ENCODE assay signal across 9 mouse cellular contexts in genomic region chr19:57745579-57745978, GRCm38 (mm10).
DNase-seq lines count a peak whose midpoint lies in the region; ATAC-seq and TF ChIP-seq lines count a peak whose summit lies in the region.
"Had no signal": no experiment of that assay in that cellular context is flagged by ENCODE, and none has a peak within 500 bp of the region (broad histone marks: within the 10 kb centered on the region; RNA-seq: fewer than 3 reads in every experiment).

No protein-coding gene starts in this region.

- no peaks in the 10 kb centered on the region for H3K27me3 ChIP-seq in thymus, adult 2 months (ENCODE audit: control insufficient read depth, insufficient read depth, low read length)
- H3K27me3 ChIP-seq in lung, postnatal 0 days (replicated peaks; ENCODE audit: insufficient read depth, low read length): no peaks in the 10 kb centered on the region
- H3K27me3 ChIP-seq: neural tube, embryonic 12.5 days had no signal

- peak; percentile 12; the same call in 1 of the 2 replicates for ATAC-seq in lung, postnatal 0 days
- no peak for ATAC-seq in erythroblast, adult 5-6 weeks (replicated peaks; ENCODE audit: low FRiP score, poor library complexity, severe bottlenecking)

- no peak overlapping the region for H3K4me3 ChIP-seq in thymus, adult 2 months (ENCODE audit: control insufficient read depth, insufficient read depth, low read length)
- no peak overlapping the region for H3K4me3 ChIP-seq in lung, postnatal 0 days (ENCODE audit: low read depth, low read length)
- H3K4me3 ChIP-seq: neural tube, embryonic 12.5 days had no signal

- no peak overlapping the region for H3K4me2 ChIP-seq in lung, postnatal 0 days (replicated peaks; ENCODE audit: low read depth, low read length)
- H3K4me2 ChIP-seq: neural tube, embryonic 12.5 days had no signal

- H3K4me1 ChIP-seq in thymus, adult 2 months (replicated peaks; ENCODE audit: control insufficient read depth, insufficient read depth, low read length): no peaks in the 10 kb centered on the region
- no peaks in the 10 kb centered on the region for H3K4me1 ChIP-seq in lung, postnatal 0 days (ENCODE audit: insufficient read depth, low read depth, low read length)
- H3K4me1 ChIP-seq: neural tube, embryonic 12.5 days had no signal

- H3K27ac ChIP-seq in thymus, adult 2 months (ENCODE audit: control insufficient read depth, insufficient read depth, low read length): no peak overlapping the region
- H3K27ac ChIP-seq in lung, postnatal 0 days (ENCODE audit: low read length): no peak overlapping the region
- H3K27ac ChIP-seq: neural tube, embryonic 12.5 days had no signal

- TF ChIP-seq CTCF in thymus, adult 2 months (IDR thresholded peaks at IDR 0.05; ENCODE audit: borderline replicate concordance, control insufficient read depth, extremely low read depth, insufficient read depth, low read length, poor library complexity): no peak
- peak; percentile 79 for TF ChIP-seq CTCF in lung, postnatal 0 days (IDR thresholded peaks at IDR 0.05)

- H3K36me3 ChIP-seq in thymus, adult 2 months (ENCODE audit: control insufficient read depth, insufficient read depth, low read length): no peaks in the 10 kb centered on the region
- H3K36me3 ChIP-seq in lung, postnatal 0 days (ENCODE audit: insufficient read depth, low read length): no peaks in the 10 kb centered on the region
- H3K36me3 ChIP-seq: neural tube, embryonic 12.5 days had no signal

- H3K9me3 ChIP-seq in lung, postnatal 0 days (ENCODE audit: low read length): no peaks in the 10 kb centered on the region
- H3K9me3 ChIP-seq: neural tube, embryonic 12.5 days had no signal

- no peak for TF ChIP-seq EP300 in lung, postnatal 0 days (IDR thresholded peaks at IDR 0.05)

- no peak overlapping the region for H3K9ac ChIP-seq in lung, postnatal 0 days (replicated peaks; ENCODE audit: low read depth)
- H3K9ac ChIP-seq: neural tube, embryonic 12.5 days had no signal

- peak; percentile 16 to 36 for DNase-seq in heart, adult 18-20 months
- DNase-seq in heart, adult 11 months: no peak
- DNase-seq in thymus, adult 2 months: peak; percentile 5
- no peak for DNase-seq in thymus, postnatal 25 days
- peak; percentile 44 for DNase-seq in heart, postnatal 4 days
- peak; percentile 63 for DNase-seq in lung, postnatal 0 days (ENCODE audit: low spot score)
- DNase-seq in spleen, adult 12 weeks (ENCODE audit: low spot score): no peak

- no peak for TF ChIP-seq POLR2A in thymus, adult 2 months (IDR thresholded peaks at IDR 0.05; ENCODE audit: control insufficient read depth, extremely low read depth, insufficient read depth, low read length, poor library complexity)

- 36% methylated on average over 9 of the region's 9 CpGs for WGBS in thymus, adult 2 months
- 40% methylated on average over 9 of the region's 9 CpGs for WGBS in lung, postnatal 0 days

Comparison
In these comparisons a context has a peak if more than half of its experiments do, and no peak if none do; other contexts are left out.
1. DNase-seq: peak in heart, adult 18-20 months (2 of 2), thymus, adult 2 months (single experiment), heart, postnatal 4 days (single experiment) and lung, postnatal 0 days (single experiment); none in heart, adult 11 months (single experiment), thymus, postnatal 25 days (single experiment) and spleen, adult 12 weeks (single experiment).